24 mouse cellular contexts compared by ENCODE assay signal in the genomic region with DNA sequence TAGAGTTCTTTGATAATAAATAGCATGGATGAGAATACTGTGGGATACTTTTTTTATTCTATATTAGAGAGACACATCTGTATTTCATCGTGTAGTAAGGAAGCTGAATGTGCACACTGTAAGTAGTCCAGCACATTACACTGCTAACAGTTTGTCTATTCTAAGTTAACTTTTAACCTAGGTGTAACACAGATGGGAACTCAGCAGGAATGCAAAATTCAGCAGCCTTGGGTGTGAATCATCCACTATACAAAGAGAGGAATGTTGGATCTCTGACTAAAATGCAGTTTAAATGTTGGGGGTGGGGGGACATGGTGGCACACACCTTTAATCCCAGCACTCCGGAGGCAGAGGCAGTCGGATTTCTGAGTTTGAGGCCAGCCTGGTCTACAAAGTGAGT. TPM values are rescaled to one million over a fixed set of nuclear protein-coding genes. Genes with fewer than 3 reads are reported as not detected.
DNase-seq lines count a peak whose midpoint lies in the region; ATAC-seq and TF ChIP-seq lines count a peak whose summit lies in the region.
"Had no signal": no experiment of that assay in that cellular context is flagged by ENCODE, and none has a peak within 500 bp of the region (broad histone marks: within the 10 kb centered on the region; RNA-seq: fewer than 3 reads in every experiment).

No protein-coding gene starts in this region.

- H3K4me1 ChIP-seq in liver, adult 2 months (ENCODE audit: control insufficient read depth, insufficient read depth, low read length): peaks cover 6% of the 10 kb centered on the region; the same call in 1 of the 2 replicates
- H3K4me1 ChIP-seq in liver, postnatal 0 days (ENCODE audit: insufficient read depth): no peaks in the 10 kb centered on the region
- no peaks in the 10 kb centered on the region for H3K4me1 ChIP-seq in kidney, postnatal 0 days (replicated peaks; ENCODE audit: insufficient read depth, low read length)
- H3K4me1 ChIP-seq in hindbrain, embryonic 11.5 days (replicated peaks; ENCODE audit: control insufficient read depth, insufficient read depth, low read length): no peaks in the 10 kb centered on the region
- H3K4me1 ChIP-seq: embryonic facial prominence, embryonic 10.5 days; heart, embryonic 10.5 days; hindbrain, embryonic 13.5 days had no signal

- peak; percentile 51 for DNase-seq in liver, adult 2 months (ENCODE audit: extremely low read depth, low read depth, low spot score)
- no peak for DNase-seq in liver, postnatal 0 days
- peak; percentile 52 to 72 for DNase-seq in kidney, adult 8-10 months
- DNase-seq in kidney, postnatal 0 days (ENCODE audit: low spot score): peak; percentile 12
- no peak for DNase-seq in hindbrain, embryonic 11.5 days (ENCODE audit: low spot score)
- no peak for DNase-seq in right cerebral cortex, postnatal 10 days (ENCODE audit: low spot score in 2 of 2)
- DNase-seq in spleen, postnatal 4 days (ENCODE audit: low spot score in 2 of 2): no peak
- DNase-seq: adrenal gland, adult 2 months; adrenal gland, postnatal 25 days; B cell, adult 2 months; cerebellum, adult 2 months; cerebellum, postnatal 10 days; gastrocnemius, adult 2 months; gastrocnemius, postnatal 36 days; heart, adult 18-20 months; heart, postnatal 10 days; heart, postnatal 4 days had no signal

- no peak overlapping the region for H3K9ac ChIP-seq in liver, adult 2 months (ENCODE audit: low read depth, low read length)
- H3K9ac ChIP-seq in liver, postnatal 0 days (replicated peaks): no peak overlapping the region
- no peak overlapping the region for H3K9ac ChIP-seq in kidney, postnatal 0 days (ENCODE audit: low read depth, low read length)
- no peak overlapping the region for H3K9ac ChIP-seq in hindbrain, embryonic 11.5 days (ENCODE audit: low read depth, low read length)
- H3K9ac ChIP-seq: hindbrain, embryonic 13.5 days had no signal

- no peaks in the 10 kb centered on the region for H3K9me3 ChIP-seq in liver, postnatal 0 days (ENCODE audit: low read length)
- no peaks in the 10 kb centered on the region for H3K9me3 ChIP-seq in kidney, postnatal 0 days (replicated peaks; ENCODE audit: low read length)
- H3K9me3 ChIP-seq in hindbrain, embryonic 11.5 days (ENCODE audit: control insufficient read depth, low read length): no peaks in the 10 kb centered on the region
- H3K9me3 ChIP-seq: embryonic facial prominence, embryonic 10.5 days; heart, embryonic 10.5 days; hindbrain, embryonic 13.5 days had no signal

- no peak overlapping the region for H3K4me2 ChIP-seq in liver, postnatal 0 days (ENCODE audit: low read depth, low read length)
- H3K4me2 ChIP-seq in kidney, postnatal 0 days (ENCODE audit: low read length): no peak overlapping the region
- H3K4me2 ChIP-seq in hindbrain, embryonic 11.5 days (replicated peaks; ENCODE audit: low read depth, low read length): no peak overlapping the region
- H3K4me2 ChIP-seq: hindbrain, embryonic 13.5 days had no signal

- H3K27ac ChIP-seq in liver, adult 2 months (replicated peaks; ENCODE audit: insufficient read depth, low read depth, low read length): no peak overlapping the region
- no peak overlapping the region for H3K27ac ChIP-seq in liver, postnatal 0 days (ENCODE audit: low read depth)
- no peak overlapping the region for H3K27ac ChIP-seq in kidney, postnatal 0 days
- H3K27ac ChIP-seq in hindbrain, embryonic 11.5 days (ENCODE audit: low read depth, low read length): no peak overlapping the region
- H3K27ac ChIP-seq: embryonic facial prominence, embryonic 10.5 days; gastrocnemius, adult 2 months; heart, embryonic 10.5 days; hindbrain, embryonic 13.5 days had no signal

- no peak for TF ChIP-seq POLR2A in liver, adult 2 months (IDR thresholded peaks at IDR 0.05; ENCODE audit: extremely low read depth, insufficient read depth, low read length)

- H3K4me3 ChIP-seq in liver, adult 2 months (ENCODE audit: insufficient read depth, low read depth, low read length): no peak overlapping the region
- H3K4me3 ChIP-seq in liver, postnatal 0 days (ENCODE audit: low read depth, low read length): no peak overlapping the region
- no peak overlapping the region for H3K4me3 ChIP-seq in kidney, postnatal 0 days (replicated peaks; ENCODE audit: low read depth, low read length)
- no peak overlapping the region for H3K4me3 ChIP-seq in hindbrain, embryonic 11.5 days (ENCODE audit: low read depth, low read length)
- H3K4me3 ChIP-seq: embryonic facial prominence, embryonic 10.5 days; gastrocnemius, adult 2 months; heart, embryonic 10.5 days; hindbrain, embryonic 13.5 days had no signal

- WGBS in liver, adult 2 months: 57% methylated on average over 3 of the region's 3 CpGs
- 65% methylated on average over 3 of the region's 3 CpGs for WGBS in liver, postnatal 0 days (ENCODE audit: insufficient replicate concordance)
- WGBS in kidney, postnatal 0 days: 68% methylated on average over 3 of the region's 3 CpGs
- 91% methylated on average over 3 of the region's 3 CpGs for WGBS in hindbrain, embryonic 11.5 days

- TF ChIP-seq EP300 in liver, postnatal 0 days (IDR thresholded peaks at IDR 0.05; ENCODE audit: low read depth): no peak

- ATAC-seq in liver, postnatal 0 days: no peak
- peak; percentile 57; the same call in 1 of the 2 replicates for ATAC-seq in kidney, postnatal 0 days (replicated peaks; ENCODE audit: low FRiP score, low read depth)
- no peak for ATAC-seq in hindbrain, embryonic 11.5 days (ENCODE audit: low FRiP score)
- ATAC-seq: forebrain, embryonic 14.5 days had no signal

- H3K79me2 ChIP-seq in liver, adult 2 months (ENCODE audit: control insufficient read depth, insufficient read depth, low read length): no peaks in the 10 kb centered on the region

- no peaks in the 10 kb centered on the region for H3K36me3 ChIP-seq in liver, adult 2 months (ENCODE audit: control insufficient read depth, insufficient read depth, low read length)
- no peaks in the 10 kb centered on the region for H3K36me3 ChIP-seq in liver, postnatal 0 days (replicated peaks; ENCODE audit: insufficient read depth, low read length)
- no peaks in the 10 kb centered on the region for H3K36me3 ChIP-seq in kidney, postnatal 0 days (ENCODE audit: insufficient read depth, low read length)
- no peaks in the 10 kb centered on the region for H3K36me3 ChIP-seq in hindbrain, embryonic 11.5 days (ENCODE audit: control insufficient read depth, insufficient read depth, low read length)
- H3K36me3 ChIP-seq: embryonic facial prominence, embryonic 10.5 days; heart, embryonic 10.5 days; hindbrain, embryonic 13.5 days had no signal

- no peaks in the 10 kb centered on the region for H3K27me3 ChIP-seq in liver, adult 2 months (ENCODE audit: control insufficient read depth, insufficient read depth, low read length)
- no peaks in the 10 kb centered on the region for H3K27me3 ChIP-seq in liver, postnatal 0 days (ENCODE audit: insufficient read depth, low read length)
- H3K27me3 ChIP-seq in kidney, postnatal 0 days (ENCODE audit: insufficient read depth, low read length): no peaks in the 10 kb centered on the region
- H3K27me3 ChIP-seq in hindbrain, embryonic 11.5 days (ENCODE audit: control insufficient read depth, insufficient read depth, low read length): no peaks in the 10 kb centered on the region
- H3K27me3 ChIP-seq: hindbrain, embryonic 13.5 days had no signal

- no peak for TF ChIP-seq CTCF in liver, adult 2 months (IDR thresholded peaks at IDR 0.05; ENCODE audit: low read depth, low read length)
- TF ChIP-seq CTCF in liver, postnatal 0 days (IDR thresholded peaks at IDR 0.05; ENCODE audit: low read depth): no peak
- no peak for TF ChIP-seq CTCF in kidney, postnatal 0 days (IDR thresholded peaks at IDR 0.05; ENCODE audit: low read depth)

RNA-seq across cellular contexts. Expression of gene Sult1c2, which starts 26.1 kb away (rescaled TPM):
- total RNA-seq in liver, adult 2 months (2014; rRNA removed): 14.5 and 14.6 TPM in 2 replicates
- polyA plus RNA-seq in liver, adult 2 months (2012; rRNA removed): 2.1 and 3.1 TPM in 2 replicates
- 2.7 and 3.5 TPM in 2 replicates for polyA plus RNA-seq in liver, postnatal 0 days (2015; fragmentation: Nextera tagmentation; extraction: Ambion mirVana)
- polyA plus RNA-seq in kidney, postnatal 0 days (2015; fragmentation: Nextera tagmentation; extraction: Ambion mirVana): 20.7 and 23.1 TPM in 2 replicates
- polyA plus RNA-seq in hindbrain, embryonic 11.5 days (2014; fragmentation: Nextera tagmentation; extraction: Ambion mirVana): not detected in 2 replicates
- total RNA-seq: gastrocnemius, adult 2 months; gastrocnemius, postnatal 36 days; heart, adult 18-20 months; heart, postnatal 10 days; heart, postnatal 4 days; MEL had no signal
- polyA plus RNA-seq: adrenal gland, adult 2 months; cerebellum, adult 2 months; embryonic facial prominence, embryonic 10.5 days; embryonic facial prominence, embryonic 14.5 days; forebrain, embryonic 14.5 days; heart, embryonic 10.5 days; heart, embryonic 14.5 days; hindbrain, embryonic 13.5 days had no signal

Comparison
In these comparisons a context has a peak if more than half of its experiments do, and no peak if none do; other contexts are left out.
1. DNase-seq: peak in liver, adult 2 months (single experiment), kidney, adult 8-10 months (2 of 2) and kidney, postnatal 0 days (single experiment); none in liver, postnatal 0 days (single experiment), hindbrain, embryonic 11.5 days (single experiment), right cerebral cortex, postnatal 10 days (0 of 2) and spleen, postnatal 4 days (0 of 2).